Mouse (Mus musculus) heart, postnatal 0 days (tissue): Measurements from ENCODE around the gene Rbms3.

Source experiments
- CTCF ChIP-seq: IDR thresholded peaks from 2 replicates; pipeline ENCODE4 v1.5.1; 2016; ENCODE audit warnings: antibody characterized with exemption, control low read depth, low read depth
- EP300 ChIP-seq: IDR thresholded peaks from 2 replicates; pipeline ENCODE4 v1.6.1; 2016; ENCODE audit warnings: antibody characterized with exemption, low read depth

DNA sequence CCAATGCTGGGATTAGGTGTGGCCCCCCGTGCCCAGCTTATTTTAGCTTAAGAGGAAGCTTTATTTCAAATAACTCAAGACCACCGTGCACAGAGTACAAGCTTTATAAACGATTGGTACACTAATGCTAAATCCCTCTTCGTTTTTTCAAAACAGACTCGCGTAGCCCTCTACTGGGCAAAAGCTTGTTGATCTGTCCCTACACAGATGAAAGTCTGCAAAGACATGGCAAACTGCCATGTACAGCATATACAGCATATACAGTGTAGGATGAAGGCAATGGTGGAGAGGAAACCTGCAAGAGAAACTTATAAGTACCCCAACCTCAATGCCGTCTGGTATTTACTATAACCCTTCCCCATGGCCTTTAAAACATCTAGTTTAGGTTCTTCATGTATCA, 46.1 kb downstream of the Rbms3 start:
- TF ChIP-seq CTCF = peak; percentile 48
- no peak for TF ChIP-seq EP300
